Mouse (Mus musculus): ENCODE data around the gene Speg. TPM values are rescaled to one million over a fixed set of nuclear protein-coding genes. Genes with fewer than 3 reads are reported as not detected.

Gene Speg
- polyA plus RNA-seq, 1 experiment from 2014 or later = 9.4 TPM

DNA sequence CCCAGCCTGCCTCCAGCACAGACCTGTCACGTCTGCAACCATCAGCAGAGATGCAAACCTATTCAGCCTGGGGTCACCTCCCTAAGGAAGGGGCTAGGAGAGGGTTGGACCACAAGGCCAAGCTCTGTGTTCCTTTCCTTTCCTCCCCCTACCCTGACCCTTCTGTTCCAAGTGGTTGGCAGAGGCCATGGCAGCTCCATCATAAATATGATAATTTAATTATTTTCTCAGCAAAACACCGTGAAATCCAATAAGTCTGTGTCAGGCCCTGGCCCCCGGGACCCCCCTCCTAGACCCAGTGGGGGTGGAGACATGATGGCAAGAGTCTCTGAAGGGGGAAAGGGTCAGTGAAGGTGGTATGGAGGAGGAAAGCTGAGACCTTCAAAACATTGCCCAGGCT, 69.1 kb downstream of the Speg start:
- Histone ChIP-seq H3K36me3 (replicated peaks) (0 out of 2 replicates have a peak, but pooled peaks cover 3% of the 10 kb centered on the region), H3K4me3 (replicated peaks) (no peak overlapping the region), H3K4me2 (peak overlapping the region; percentile 67; the same call in 1 of the 2 replicates), H3K27me3 (peaks cover 38% of the 10 kb centered on the region), H3K27ac (replicated peaks) (no peak overlapping the region), H3K9ac (no peak overlapping the region), H3K9me3 (replicated peaks) (no peaks in the 10 kb centered on the region), H3K4me1 (replicated peaks) (peaks cover 57% of the 10 kb centered on the region)
- ATAC-seq (ENCODE audit: insufficient read depth) = no peak
- 41% methylated on average over 3 of the region's 3 CpGs for WGBS (ENCODE audit: insufficient replicate concordance)

DNA sequence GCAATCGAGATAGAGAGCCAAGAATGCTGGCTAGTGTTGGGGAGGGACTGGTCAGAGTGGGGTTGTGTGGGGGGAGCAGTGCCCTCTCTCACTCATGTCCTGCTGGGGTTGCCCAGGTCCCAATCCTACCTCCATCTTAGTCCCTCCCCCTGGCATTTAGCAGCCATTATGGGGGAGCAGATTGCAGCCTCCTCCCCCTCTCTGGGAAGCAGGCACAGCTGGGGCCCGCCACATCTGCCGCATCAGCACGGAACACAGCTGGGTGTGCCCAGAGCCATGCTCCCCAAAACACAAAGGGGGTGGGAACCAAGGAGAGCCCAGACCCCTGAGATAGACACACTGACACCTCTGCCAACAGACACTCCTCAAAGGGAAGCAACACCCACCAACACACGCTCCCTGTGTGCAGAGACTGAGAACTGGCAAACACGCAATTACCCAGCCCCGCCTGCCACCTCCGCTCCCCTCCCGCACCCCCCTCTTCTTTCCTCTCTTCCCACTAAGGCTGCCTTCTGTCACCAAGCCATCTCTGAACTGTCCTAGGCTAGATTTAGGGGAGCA, 70.1 kb downstream of the Speg start:
- Histone ChIP-seq H3K9ac (no peak overlapping the region), H3K4me3 (replicated peaks) (peak overlapping the region; percentile 40; the same call in 1 of the 2 replicates), H3K4me1 (replicated peaks) (peaks cover 67% of the 10 kb centered on the region), H3K36me3 (replicated peaks) (0 out of 2 replicates have a peak, but pooled peaks cover 3% of the 10 kb centered on the region), H3K4me2 (peak overlapping the region; percentile 67), H3K9me3 (replicated peaks) (no peaks in the 10 kb centered on the region), H3K27ac (replicated peaks) (0 out of 2 replicates have a peak overlapping the region, but pooled peaks have one; percentile 57), H3K27me3 (peaks cover 48% of the 10 kb centered on the region)
- ATAC-seq (ENCODE audit: insufficient read depth) = peak; percentile 65
- 5% methylated on average over 9 of the region's 9 CpGs for WGBS (ENCODE audit: insufficient replicate concordance)

DNA sequence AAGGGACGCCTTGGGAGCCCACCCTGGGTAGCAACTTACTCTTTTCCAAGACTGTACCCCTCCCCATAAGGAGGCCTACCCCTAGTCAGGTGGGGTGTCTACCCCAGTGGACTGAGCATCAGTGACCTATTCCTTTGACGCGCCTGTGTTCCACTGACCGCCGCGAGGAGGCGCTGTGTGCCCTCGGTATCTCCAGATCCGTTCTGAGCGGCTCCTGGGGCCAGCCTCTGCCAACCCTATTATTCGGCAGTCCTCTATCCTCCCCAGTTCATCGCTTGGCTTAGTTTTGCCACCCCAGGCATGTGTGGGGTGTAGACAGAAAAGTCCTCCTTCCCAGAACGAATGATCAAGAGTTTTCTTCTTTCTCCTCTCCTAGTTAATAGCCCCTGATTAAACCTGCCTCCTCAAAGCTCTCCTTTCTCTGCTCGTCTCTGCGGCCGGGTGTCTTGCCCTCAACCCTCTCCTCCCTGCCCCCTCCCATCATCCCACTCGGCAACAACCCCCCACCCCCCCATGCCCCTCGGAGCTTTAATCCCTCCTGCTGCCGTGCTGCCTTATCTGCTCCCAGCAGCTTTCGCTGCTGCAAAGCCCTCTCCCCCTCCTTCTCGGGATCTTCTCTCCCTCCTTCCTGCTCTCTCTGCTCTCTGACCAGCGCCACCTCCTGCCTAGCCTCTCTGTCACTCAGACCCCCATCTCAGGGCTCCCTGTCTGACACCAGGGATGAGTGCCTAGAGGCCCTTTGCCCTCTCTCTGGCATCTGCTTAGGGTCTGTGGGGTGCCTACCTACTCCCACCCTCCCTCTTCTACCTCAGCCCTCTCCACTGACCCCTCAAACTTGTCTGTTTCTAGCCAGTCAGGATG, 70.9 kb downstream of the Speg start:
- Histone ChIP-seq H3K4me1 (replicated peaks) (peaks cover 75% of the 10 kb centered on the region), H3K9ac (peak overlapping the region; percentile 40; the same call in 1 of the 2 replicates), H3K9me3 (replicated peaks) (no peaks in the 10 kb centered on the region), H3K27ac (replicated peaks) (peak overlapping the region; percentile 57; the same call in 1 of the 2 replicates), H3K4me2 (peak overlapping the region; percentile 67), H3K36me3 (replicated peaks) (0 out of 2 replicates have a peak, but pooled peaks cover 3% of the 10 kb centered on the region), H3K4me3 (replicated peaks) (peak overlapping the region; percentile 40), H3K27me3 (peaks cover 56% of the 10 kb centered on the region)
- WGBS (ENCODE audit: insufficient replicate concordance) = 1% methylated on average over 22 of the region's 22 CpGs
- peak; percentile 66 for ATAC-seq (ENCODE audit: insufficient read depth)

DNA sequence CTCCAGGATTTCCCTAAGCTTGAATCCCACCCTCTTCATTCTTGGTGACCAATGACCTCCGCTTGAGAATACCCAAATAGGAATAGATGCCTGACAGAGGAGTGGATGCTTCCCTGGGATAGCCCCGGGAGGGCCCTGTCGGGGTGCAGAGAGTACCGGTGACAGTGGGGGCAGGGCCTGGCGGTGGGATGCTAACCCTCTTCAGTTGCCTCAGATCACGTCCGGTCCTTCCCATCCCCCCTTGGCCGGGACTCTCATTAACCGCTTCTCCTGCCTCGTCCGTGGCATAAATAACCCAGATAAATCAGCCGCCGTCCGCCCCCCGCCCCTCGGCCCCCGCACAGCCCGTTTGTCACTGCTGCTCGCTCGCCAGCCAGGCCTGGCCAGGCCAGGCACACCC, 71.6 kb downstream of the Speg start:
- Histone ChIP-seq H3K4me3 (replicated peaks) (peak overlapping the region; percentile 40), H3K27ac (replicated peaks) (0 out of 2 replicates have a peak overlapping the region, but pooled peaks have one; percentile 57), H3K36me3 (replicated peaks) (no peaks in the 10 kb centered on the region), H3K9me3 (replicated peaks) (no peaks in the 10 kb centered on the region), H3K4me1 (replicated peaks) (peaks cover 78% of the 10 kb centered on the region), H3K27me3 (peaks cover 62% of the 10 kb centered on the region), H3K9ac (peak overlapping the region; percentile 40; the same call in 1 of the 2 replicates), H3K4me2 (peak overlapping the region; percentile 67)
- 3% methylated on average over 20 of the region's 20 CpGs for WGBS (ENCODE audit: insufficient replicate concordance)
- no peak for ATAC-seq (ENCODE audit: insufficient read depth)

DNA sequence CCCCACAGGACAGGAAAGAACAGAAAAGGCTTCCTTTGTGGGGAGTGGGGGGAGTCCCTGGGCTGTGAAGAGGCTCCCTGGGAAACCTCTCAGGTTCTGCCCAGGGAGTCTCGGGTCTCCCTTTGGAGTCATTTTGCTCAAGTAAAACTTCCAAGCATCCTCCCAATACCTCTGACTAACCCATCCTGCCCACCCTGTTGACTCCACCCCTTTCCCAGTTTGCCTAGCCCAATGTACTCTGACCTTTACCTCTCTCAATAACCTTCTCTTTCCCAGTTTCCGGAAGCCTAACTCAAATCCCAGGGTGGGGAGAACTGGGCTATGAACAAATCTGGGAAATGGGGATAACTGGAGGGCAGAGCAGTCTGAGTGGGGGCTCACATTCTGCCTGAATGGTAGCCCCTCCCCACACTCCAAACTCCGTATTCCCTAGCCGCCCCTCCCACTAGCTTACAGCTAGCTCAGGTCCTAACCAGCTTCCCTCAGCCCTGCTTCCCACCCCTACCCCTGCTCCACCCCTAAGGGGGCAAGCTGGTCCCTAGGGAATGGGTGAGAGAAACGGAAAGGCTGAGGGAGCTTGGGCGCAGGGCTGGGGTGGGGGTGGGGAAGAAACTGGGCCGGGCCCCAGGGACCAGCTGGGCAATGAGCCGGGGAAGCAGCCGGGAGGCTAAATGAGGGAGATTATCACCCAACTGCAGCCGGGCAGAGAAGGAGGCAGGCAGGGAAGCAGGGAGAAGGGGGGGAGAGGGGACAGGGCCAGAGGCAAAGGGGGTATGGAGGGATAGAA, 72.4 kb downstream of the Speg start:
- Histone ChIP-seq H3K9me3 (replicated peaks) (no peaks in the 10 kb centered on the region), H3K4me3 (replicated peaks) (peak overlapping the region; percentile 40), H3K4me1 (replicated peaks) (peaks cover 78% of the 10 kb centered on the region), H3K27ac (replicated peaks) (no peak overlapping the region), H3K27me3 (peaks cover 70% of the 10 kb centered on the region), H3K9ac (peak overlapping the region; percentile 8; the same call in 1 of the 2 replicates), H3K36me3 (replicated peaks) (no peaks in the 10 kb centered on the region), H3K4me2 (peak overlapping the region; percentile 67)
- WGBS (ENCODE audit: insufficient replicate concordance) = 2% methylated on average over 10 of the region's 10 CpGs
- no peak for ATAC-seq (ENCODE audit: insufficient read depth)

DNA sequence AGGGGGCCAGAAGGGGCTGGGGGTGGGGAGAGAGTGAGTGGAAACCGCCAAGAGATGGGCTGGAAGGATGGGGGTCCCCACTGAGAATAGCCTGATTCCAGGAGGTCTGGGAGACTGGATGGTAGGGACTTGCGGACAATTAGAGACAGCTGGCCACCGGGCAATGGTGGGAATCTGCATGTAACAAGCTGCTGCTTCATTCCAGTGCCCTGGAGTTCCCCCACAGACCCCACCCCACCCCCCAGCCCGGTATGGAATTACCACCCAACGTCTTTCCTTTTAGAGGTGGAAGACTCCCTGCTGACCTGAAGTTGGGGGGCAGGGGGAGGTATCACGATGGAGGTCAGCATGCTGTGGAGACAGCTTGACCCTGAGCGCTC, 72.9 kb downstream of the Speg start:
- H3K27ac ChIP-seq (replicated peaks) = no peak overlapping the region
- 3% methylated on average over 7 of the region's 7 CpGs for WGBS (ENCODE audit: insufficient replicate concordance)
- ATAC-seq (ENCODE audit: insufficient read depth) = no peak
- H3K36me3 ChIP-seq (replicated peaks) = no peaks in the 10 kb centered on the region
- H3K9me3 ChIP-seq (replicated peaks) = no peaks in the 10 kb centered on the region
- peaks cover 78% of the 10 kb centered on the region for H3K4me1 ChIP-seq (replicated peaks)
- H3K9ac ChIP-seq = no peak overlapping the region
- peak overlapping the region; percentile 67 for H3K4me2 ChIP-seq
- H3K4me3 ChIP-seq (replicated peaks) = no peak overlapping the region
- peaks cover 76% of the 10 kb centered on the region for H3K27me3 ChIP-seq

DNA sequence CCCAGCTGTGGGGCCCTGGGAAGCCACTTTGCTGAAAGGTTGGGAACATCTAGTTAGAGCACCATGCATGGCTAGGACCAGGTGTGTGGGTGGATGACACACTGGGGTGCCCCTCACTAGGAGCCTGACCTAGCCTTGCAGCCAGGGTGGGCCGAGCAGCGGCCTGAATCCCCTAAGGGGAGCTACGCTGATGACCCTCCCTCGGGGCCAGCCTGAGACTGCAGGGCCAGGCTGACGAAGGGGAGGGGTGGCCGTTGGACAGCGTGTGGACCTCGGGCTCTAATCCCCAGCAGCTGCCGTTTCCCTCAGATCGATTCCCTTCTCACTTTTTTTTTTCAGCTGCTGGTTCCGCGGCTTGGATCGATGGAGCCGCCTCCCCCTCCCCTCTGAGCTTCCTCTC, 73.8 kb downstream of the Speg start:
- ATAC-seq (ENCODE audit: insufficient read depth) = no peak
- Histone ChIP-seq H3K4me3 (replicated peaks) (no peak overlapping the region), H3K4me2 (0 out of 2 replicates have a peak overlapping the region, but pooled peaks have one; percentile 6), H3K4me1 (replicated peaks) (peaks cover 72% of the 10 kb centered on the region), H3K27me3 (peaks cover 85% of the 10 kb centered on the region), H3K9me3 (replicated peaks) (no peaks in the 10 kb centered on the region), H3K9ac (no peak overlapping the region), H3K36me3 (replicated peaks) (no peaks in the 10 kb centered on the region), H3K27ac (replicated peaks) (no peak overlapping the region)
- WGBS (ENCODE audit: insufficient replicate concordance) = 1% methylated on average over 14 of the region's 14 CpGs

DNA sequence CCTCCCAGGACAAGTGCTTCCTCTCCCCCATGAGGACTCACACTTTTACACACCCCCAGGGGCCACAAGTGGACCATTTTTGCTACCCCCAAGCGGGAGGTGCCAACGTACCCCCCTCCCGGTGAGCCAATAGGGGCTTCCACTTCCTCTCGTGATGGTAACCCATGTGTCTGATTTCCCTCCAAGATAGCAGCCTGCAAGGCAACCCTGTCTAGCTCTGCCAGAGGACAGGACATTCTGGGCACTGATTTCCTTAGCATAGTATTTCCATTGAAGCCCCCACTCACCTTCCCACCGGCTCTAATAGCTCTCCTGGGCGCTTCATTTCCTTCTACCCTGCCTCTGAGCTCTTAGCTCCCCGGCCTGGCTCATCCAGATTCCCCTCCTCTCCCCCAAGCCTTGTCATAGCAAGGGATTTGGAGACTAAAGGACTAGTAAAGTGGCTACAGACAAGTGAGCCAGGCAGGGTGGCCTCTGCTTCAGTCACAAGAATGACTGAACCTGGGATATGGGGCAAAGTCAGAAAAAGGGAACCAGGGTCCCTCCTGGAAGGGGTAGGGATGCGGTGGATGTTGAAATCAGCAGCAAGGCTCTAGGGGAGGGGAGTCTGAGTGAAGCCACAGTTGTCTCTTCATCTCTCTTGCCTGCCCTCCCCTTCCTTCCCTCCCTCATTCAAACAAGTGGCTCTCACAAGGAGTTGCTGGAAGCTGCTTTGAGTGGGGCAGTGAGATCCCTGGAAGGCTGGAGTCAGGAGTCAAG, 74.5 kb downstream of the Speg start:
- peaks cover 66% of the 10 kb centered on the region for H3K4me1 ChIP-seq (replicated peaks)
- no peak for ATAC-seq (ENCODE audit: insufficient read depth)
- peaks cover 91% of the 10 kb centered on the region for H3K27me3 ChIP-seq
- H3K36me3 ChIP-seq (replicated peaks) = no peaks in the 10 kb centered on the region
- H3K27ac ChIP-seq (replicated peaks) = no peak overlapping the region
- H3K4me3 ChIP-seq (replicated peaks) = 0 out of 2 replicates have a peak overlapping the region, but pooled peaks have one; percentile 38
- 3% methylated on average over 8 of the region's 8 CpGs for whole genome bisulfite sequencing (ENCODE audit: insufficient replicate concordance)
- no peak overlapping the region for H3K9ac ChIP-seq
- H3K4me2 ChIP-seq = peak overlapping the region; percentile 66
- no peaks in the 10 kb centered on the region for H3K9me3 ChIP-seq (replicated peaks)

DNA sequence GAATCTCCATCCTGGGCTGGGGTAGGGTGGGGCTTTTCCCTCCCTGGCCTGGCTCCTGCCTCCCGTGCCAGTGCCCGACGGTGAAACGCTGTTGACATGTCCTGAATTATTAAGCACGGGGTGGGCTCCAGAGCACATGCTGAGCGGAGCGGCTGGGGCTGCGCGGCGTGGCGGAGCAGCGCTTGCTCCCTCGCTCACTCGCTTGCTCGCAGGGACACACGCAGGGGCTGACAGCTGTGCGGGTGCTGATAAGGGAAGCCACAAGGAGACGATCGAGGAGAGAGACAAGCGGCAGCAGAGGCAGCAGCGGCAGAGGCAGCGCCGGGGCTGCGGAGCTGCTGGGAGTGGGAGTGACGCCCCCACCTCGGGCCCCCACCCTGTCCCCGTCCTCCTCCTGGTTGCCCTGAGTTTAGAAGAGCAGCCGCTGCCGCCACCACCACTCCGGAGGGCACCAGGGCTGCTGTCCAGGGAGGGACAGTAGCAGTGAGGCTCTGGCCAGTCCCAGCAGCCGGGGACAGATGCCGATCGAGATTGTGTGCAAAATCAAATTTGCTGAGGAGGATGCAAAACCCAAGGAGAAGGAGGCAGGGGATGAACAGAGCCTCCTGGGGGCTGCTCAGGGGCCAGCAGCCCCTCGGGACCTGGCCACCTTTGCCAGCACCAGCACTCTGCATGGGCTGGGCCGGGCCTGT, 75.4 kb downstream of the Speg start, which contains the start of gene Asic4:
Asic4 (plus strand) TSS at position 123 of the 692 bp plus-strand sequence.
- WGBS (ENCODE audit: insufficient replicate concordance) = 2% methylated on average over 35 of the region's 35 CpGs
- 0 out of 2 replicates have a peak within 1 kb of the TSS, but pooled peaks have one; percentile 8 for H3K9ac ChIP-seq

DNA sequence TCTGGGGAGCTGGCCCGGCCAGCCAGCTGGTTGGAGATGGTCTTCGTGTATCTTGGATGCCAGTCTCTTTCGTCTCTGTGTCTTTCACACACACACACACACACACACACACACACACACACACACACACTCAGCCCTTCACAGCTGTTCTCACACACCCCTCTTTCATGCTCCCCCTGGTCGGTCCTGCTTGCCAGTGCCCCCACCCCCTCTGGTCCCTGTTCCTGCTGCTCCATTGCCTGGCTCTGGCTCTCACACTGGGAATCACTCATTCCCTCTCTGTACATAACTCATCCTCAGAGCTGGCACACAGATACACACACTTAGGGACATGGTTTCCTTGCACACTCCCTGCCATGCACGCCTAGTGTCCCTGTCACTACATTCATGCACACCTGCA, 76.8 kb downstream of the Speg start:
- H3K27ac ChIP-seq (replicated peaks) = no peak overlapping the region
- no peak for ATAC-seq (ENCODE audit: insufficient read depth)
- H3K4me2 ChIP-seq = no peak overlapping the region
- H3K27me3 ChIP-seq = peaks cover 100% of the 10 kb centered on the region
- H3K9ac ChIP-seq = no peak overlapping the region
- no peak overlapping the region for H3K4me3 ChIP-seq (replicated peaks)
- peaks cover 48% of the 10 kb centered on the region for H3K4me1 ChIP-seq (replicated peaks)
- H3K36me3 ChIP-seq (replicated peaks) = no peaks in the 10 kb centered on the region
- 43% methylated on average over 4 of the region's 5 CpGs for WGBS (ENCODE audit: insufficient replicate concordance)
- no peaks in the 10 kb centered on the region for H3K9me3 ChIP-seq (replicated peaks)

More for the DNA sequence above, 75.4 kb downstream of the Speg start, which contains the start of gene Asic4:
- Histone ChIP-seq H3K4me3 (replicated peaks) (peak within 1 kb of the TSS; percentile 38), H3K4me1 (replicated peaks) (peaks cover 57% of the 10 kb centered on the region), H3K27me3 (peaks cover 99% of the 10 kb centered on the region), H3K36me3 (replicated peaks) (no peaks in the 10 kb centered on the region), H3K9me3 (replicated peaks) (no peaks in the 10 kb centered on the region), H3K27ac (replicated peaks) (no peak within 1 kb of the TSS), H3K4me2 (peak within 1 kb of the TSS; percentile 66)
- ATAC-seq (ENCODE audit: insufficient read depth) = peak; percentile 43; the same call in 1 of the 2 replicates
